Mouse (Mus musculus) neural tube, embryonic 14.5 days (tissue): ENCODE measurements around the gene Pim3. TPM values are rescaled to one million over a fixed set of nuclear protein-coding genes. Genes with fewer than 3 reads are reported as not detected.

ENCODE experiments used
- ATAC-seq: fragments of 200-750 bp; cut with Nextera tagmentation; 2 replicates; pipeline ENCODE4 v1.8.0; 2017; ENCODE audit warnings: low read depth, mild to moderate bottlenecking, moderate TSS enrichment, moderate library complexity
- H3K27ac ChIP-seq: fragments of 300-500 bp; sonication (generic); 2 replicates; pipeline ENCODE4 v1.5.1; 2014; ENCODE audit warnings: low read depth, mild to moderate bottlenecking, control low read depth, low read length, moderate library complexity, mixed read lengths
- H3K27me3 ChIP-seq: fragments of 300-500 bp; sonication (generic); 2 replicates; pipeline ENCODE4 v1.6.1; 2014; ENCODE audit warnings: low read length; ENCODE audit not compliant: control insufficient read depth, insufficient read depth
- H3K36me3 ChIP-seq: fragments of 300-500 bp; sonication (generic); 2 replicates; pipeline ENCODE4 v1.6.1; 2014; ENCODE audit warnings: low read length, mixed read lengths; ENCODE audit not compliant: control insufficient read depth, insufficient read depth
- H3K4me1 ChIP-seq: fragments of 300-500 bp; sonication (generic); 2 replicates; pipeline ENCODE4 v1.6.1; 2014; ENCODE audit warnings: low read length; ENCODE audit not compliant: control insufficient read depth, insufficient read depth
- H3K4me2 ChIP-seq: fragments of 300-500 bp; sonication (generic); 2 replicates; pipeline ENCODE4 v1.6.1; 2014; ENCODE audit warnings: mild to moderate bottlenecking, low read depth, low read length, control low read depth
- H3K4me3 ChIP-seq: fragments of 300-500 bp; sonication (generic); 2 replicates; pipeline ENCODE4 v1.5.1; 2014; ENCODE audit warnings: low read depth, low read length, control low read depth, mixed read lengths
- H3K9ac ChIP-seq: fragments of 300-500 bp; sonication (generic); replicated peaks from 2 replicates; pipeline ENCODE4 v1.6.1; 2014; ENCODE audit warnings: low read depth, mild to moderate bottlenecking, control low read depth, low read length, mixed read lengths
- H3K9me3 ChIP-seq: fragments of 300-500 bp; sonication (generic); 2 replicates; pipeline ENCODE4 v1.6.1; 2016; ENCODE audit warnings: low read length; ENCODE audit not compliant: control insufficient read depth
- WGBS: fragments of 180-500 bp; shearing (Covaris S2); extraction: QIAGEN DNeasy Blood & Tissue Kit; methylation state at CpG from one replicate; pipeline ENCODE4 v1.1.7; 2014; 5-methylcytosine and 5-hydroxymethylcytosine counted together
- polyA plus RNA-seq: library from polyadenylated mRNA; unstranded; fragments of >200 nt; fragmentation: Nextera tagmentation; extraction: Ambion mirVana; gene quantifications from 2 replicates; pipeline ENCODE4 v1.2.1, GENCODE M21; 2014

Gene Pim3
- polyA plus RNA-seq, 1 experiment from 2014 or later, result 45.7 TPM

DNA sequence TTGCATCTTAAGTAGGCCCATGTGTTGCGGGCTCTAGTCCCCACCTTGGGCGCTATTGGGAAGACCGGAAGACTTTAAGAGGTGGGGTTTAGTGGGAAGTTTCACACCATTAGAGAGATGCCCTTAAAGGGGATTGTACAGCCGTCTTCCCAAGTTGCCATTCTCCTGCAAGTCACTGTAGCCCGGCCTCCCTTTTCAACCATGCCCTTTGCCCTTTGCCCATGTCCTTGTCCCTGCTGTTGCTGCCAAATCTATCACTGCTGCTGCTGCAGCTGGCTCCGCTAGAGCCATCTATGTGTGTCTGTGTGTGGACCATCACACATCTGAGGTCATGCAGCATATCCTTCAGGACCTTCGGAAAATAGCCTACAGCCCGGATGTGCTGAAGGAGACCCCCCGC is 29.4 kb upstream of the Pim3 start:
- no peak overlapping the region for H3K27ac ChIP-seq
- H3K4me3 ChIP-seq, result no peak overlapping the region
- H3K9me3 ChIP-seq, result no peaks in the 10 kb centered on the region
- H3K27me3 ChIP-seq, result no peaks in the 10 kb centered on the region
- no peak overlapping the region for H3K9ac ChIP-seq
- WGBS, result 79% methylated on average over 9 of the region's 9 CpGs
- no peak overlapping the region for H3K4me2 ChIP-seq
- ATAC-seq, result no peak
- no peaks in the 10 kb centered on the region for H3K36me3 ChIP-seq
- H3K4me1 ChIP-seq, result 0 out of 2 replicates have a peak, but pooled peaks cover 3% of the 10 kb centered on the region

DNA sequence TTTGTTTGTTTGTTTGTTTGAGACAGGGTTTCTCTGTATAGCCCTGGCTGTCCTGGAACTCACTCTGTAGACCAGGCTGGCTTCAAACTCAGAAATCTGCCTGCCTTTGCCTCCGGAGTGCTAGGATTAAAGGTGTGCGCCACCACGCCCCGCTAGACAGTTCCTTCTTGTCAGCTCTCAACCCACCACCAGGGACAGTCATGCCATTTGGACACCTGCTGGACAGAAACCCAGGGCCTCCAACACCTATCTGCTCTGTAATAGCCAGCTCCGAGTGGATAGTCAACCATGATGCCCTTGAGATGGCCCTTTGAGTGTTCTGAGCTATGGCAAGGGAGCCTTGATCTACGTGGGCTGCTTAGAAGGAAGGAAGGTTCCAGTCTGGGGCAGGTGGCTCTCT is 26.0 kb upstream of the Pim3 start:
- no peaks in the 10 kb centered on the region for H3K9me3 ChIP-seq
- no peak overlapping the region for H3K9ac ChIP-seq
- WGBS, result 84% methylated on average over 6 of the region's 6 CpGs
- no peaks in the 10 kb centered on the region for H3K27me3 ChIP-seq
- no peaks in the 10 kb centered on the region for H3K36me3 ChIP-seq
- H3K4me1 ChIP-seq, result peaks cover 13% of the 10 kb centered on the region; the same call in 1 of the 2 replicates
- H3K27ac ChIP-seq, result no peak overlapping the region
- ATAC-seq, result no peak
- H3K4me2 ChIP-seq, result no peak overlapping the region
- no peak overlapping the region for H3K4me3 ChIP-seq

DNA sequence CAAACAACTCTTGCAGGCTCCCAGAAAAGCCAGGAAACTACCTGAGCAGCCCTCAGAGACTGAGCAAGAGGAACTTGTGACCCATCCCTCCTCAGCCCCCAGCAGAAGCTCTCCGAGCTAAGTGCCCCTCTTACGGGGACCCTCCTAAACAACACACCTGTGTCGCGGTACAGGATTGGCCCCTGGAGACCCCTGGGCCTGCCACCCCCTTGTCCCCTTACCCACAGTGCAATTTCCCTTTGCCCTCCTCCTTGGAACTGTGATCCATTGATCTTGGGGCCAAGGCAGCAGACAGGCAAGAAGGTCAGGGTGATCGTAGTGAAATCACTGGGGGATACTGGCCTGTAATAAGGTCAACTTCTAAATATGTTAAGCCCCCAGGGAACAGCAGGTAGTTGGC is 25.4 kb upstream of the Pim3 start:
- Histone ChIP-seq H3K4me2 (peak overlapping the region; percentile 71; the same call in 1 of the 2 replicates), H3K27ac (no peak overlapping the region), H3K9me3 (no peaks in the 10 kb centered on the region), H3K4me3 (no peak overlapping the region), H3K36me3 (no peaks in the 10 kb centered on the region), H3K27me3 (no peaks in the 10 kb centered on the region), H3K9ac (no peak overlapping the region), H3K4me1 (peaks cover 13% of the 10 kb centered on the region; the same call in 1 of the 2 replicates)
- ATAC-seq, result no peak
- 60% methylated on average over 5 of the region's 5 CpGs for WGBS

DNA sequence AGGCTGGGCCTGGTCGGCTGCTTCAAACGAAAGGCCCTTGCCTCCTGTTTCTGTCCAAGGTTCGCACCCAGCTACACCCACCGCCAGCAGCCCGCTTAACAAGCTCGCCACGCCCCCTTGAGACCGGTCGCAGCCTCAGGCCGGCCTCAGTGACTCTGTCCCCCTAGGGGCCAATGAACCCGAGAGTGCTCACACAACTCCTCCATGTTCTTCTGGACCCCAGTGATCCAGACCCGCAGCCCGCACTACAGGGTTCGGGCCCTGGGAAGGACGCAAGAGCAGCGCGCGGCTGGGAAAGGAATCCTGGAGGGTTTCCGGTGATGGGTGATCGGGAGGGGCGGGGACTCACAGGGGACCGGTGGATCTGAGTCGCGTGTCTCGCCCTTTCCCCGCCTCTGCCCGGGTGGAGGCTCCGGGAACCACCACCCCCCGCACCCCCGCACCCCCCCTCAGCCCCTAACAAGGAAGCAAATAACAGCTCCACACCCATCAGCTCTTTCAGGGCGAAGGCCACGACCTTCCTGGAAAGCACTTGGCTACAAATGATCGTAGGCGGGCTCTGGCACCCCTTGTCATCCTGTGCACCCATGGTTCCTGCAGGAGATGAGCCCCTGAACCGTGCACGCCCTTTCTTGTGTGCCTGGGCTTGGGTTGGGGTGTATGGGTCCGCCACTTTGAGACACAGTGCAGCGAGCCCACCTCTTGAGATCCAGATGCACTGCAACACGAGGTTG is 24.6 kb upstream of the Pim3 start:
- ATAC-seq, result peak; percentile 38
- Histone ChIP-seq H3K4me3 (peak overlapping the region; percentile 38), H3K4me2 (peak overlapping the region; percentile 71), H3K4me1 (peaks cover 13% of the 10 kb centered on the region; the same call in 1 of the 2 replicates), H3K36me3 (no peaks in the 10 kb centered on the region), H3K9ac (peak overlapping the region; percentile 68), H3K9me3 (no peaks in the 10 kb centered on the region), H3K27ac (no peak overlapping the region), H3K27me3 (no peaks in the 10 kb centered on the region)
- WGBS, result under 1% methylated on average over 39 of the region's 39 CpGs

DNA sequence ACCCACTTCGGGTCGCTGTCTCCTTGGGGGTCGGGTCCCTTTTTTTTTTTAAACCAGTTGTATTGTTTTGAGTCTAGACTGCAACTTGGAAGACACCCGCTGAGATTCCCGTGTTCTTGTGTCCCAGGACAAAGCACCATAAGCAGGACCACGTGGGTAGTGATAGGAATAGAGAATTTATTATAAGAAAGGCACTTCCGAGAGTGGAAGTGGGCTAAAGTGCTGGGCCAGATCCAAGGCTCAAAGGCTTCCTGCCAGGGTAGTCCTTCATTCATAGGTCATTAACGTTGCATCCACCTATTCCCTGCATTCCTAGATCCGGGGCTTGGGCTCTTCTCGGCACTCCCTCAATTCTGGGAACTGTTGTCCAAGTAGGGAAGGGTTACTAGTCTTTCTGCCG is 24.0 kb upstream of the Pim3 start:
- H3K27me3 ChIP-seq, result no peaks in the 10 kb centered on the region
- H3K27ac ChIP-seq, result no peak overlapping the region
- H3K9ac ChIP-seq, result peak overlapping the region; percentile 68
- H3K4me2 ChIP-seq, result peak overlapping the region; percentile 71
- ATAC-seq, result no peak
- no peaks in the 10 kb centered on the region for H3K36me3 ChIP-seq
- H3K4me1 ChIP-seq, result peaks cover 13% of the 10 kb centered on the region; the same call in 1 of the 2 replicates
- H3K9me3 ChIP-seq, result no peaks in the 10 kb centered on the region
- H3K4me3 ChIP-seq, result peak overlapping the region; percentile 38
- WGBS, result under 1% methylated on average over 11 of the region's 11 CpGs

DNA sequence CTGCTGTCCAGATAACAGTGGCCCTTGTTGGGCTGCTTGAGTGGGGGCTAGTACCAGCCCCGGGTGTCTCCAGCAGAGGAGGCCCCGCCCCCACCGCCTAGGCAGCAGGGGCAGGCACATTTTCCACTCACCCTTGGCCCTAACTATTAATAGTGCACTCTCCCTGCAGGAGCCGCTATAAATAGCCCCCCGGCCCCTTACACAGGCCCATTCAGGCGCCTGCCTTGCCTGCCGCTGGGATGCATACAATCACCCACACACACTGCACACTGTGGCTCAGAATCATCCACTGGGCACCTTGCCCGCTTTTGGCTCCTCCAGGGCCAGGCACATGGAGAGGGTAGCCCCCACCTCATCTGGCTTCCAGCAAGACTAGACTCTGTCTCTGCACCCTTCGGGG is 22.7 kb upstream of the Pim3 start:
- Histone ChIP-seq H3K27me3 (no peaks in the 10 kb centered on the region), H3K4me2 (0 out of 2 replicates have a peak overlapping the region, but pooled peaks have one; percentile 4), H3K9ac (0 out of 2 replicates have a peak overlapping the region, but pooled peaks have one; percentile 25), H3K36me3 (no peaks in the 10 kb centered on the region), H3K4me3 (no peak overlapping the region), H3K9me3 (no peaks in the 10 kb centered on the region), H3K27ac (no peak overlapping the region), H3K4me1 (peaks cover 13% of the 10 kb centered on the region; the same call in 1 of the 2 replicates)
- WGBS, result 14% methylated on average over 9 of the region's 9 CpGs
- peak; percentile 84 for ATAC-seq

DNA sequence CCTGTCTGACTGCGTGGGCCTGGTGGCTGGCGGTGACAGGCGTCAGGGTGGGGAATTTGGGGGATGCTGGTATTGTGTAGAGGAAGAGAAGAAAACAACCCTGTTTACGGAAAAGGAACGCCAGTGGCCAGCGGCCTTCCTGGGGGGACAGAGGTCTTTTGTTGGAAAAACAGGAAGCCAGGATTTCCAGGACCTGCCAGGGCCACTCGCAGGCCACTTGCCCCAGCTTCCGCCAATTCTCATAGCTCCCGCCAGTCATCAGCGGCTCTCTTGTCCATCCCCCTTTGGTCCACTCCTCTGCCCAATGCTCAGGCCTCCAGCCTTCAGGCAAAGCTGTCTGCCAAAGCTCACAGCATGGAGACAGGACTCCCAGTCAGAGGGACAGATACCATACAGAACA is 21.9 kb upstream of the Pim3 start:
- no peak for ATAC-seq
- Histone ChIP-seq H3K27ac (no peak overlapping the region), H3K36me3 (no peaks in the 10 kb centered on the region), H3K4me3 (no peak overlapping the region), H3K9me3 (no peaks in the 10 kb centered on the region), H3K9ac (no peak overlapping the region), H3K4me2 (no peak overlapping the region), H3K27me3 (no peaks in the 10 kb centered on the region), H3K4me1 (peaks cover 13% of the 10 kb centered on the region; the same call in 1 of the 2 replicates)
- WGBS, result 63% methylated on average over 10 of the region's 10 CpGs

DNA sequence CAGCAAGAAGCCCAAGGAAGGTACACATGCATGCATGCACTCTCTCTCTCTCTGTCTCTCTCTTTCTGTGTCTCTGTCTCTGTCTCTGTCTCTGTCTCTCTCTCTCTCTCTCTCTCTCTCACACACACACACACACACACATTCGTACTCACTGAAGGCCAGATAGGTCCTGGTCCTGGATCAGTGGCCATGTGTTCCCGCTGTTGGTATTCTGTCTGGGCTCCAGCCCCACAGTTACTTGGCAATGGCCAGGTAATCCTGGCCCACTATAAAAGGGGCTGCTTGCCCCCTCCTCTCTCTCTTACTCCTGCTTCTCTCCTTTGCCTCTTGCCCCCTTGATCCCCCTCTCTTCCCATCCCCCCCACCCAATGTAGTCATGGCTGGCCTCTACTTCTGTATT is 20.8 kb upstream of the Pim3 start:
- 86% methylated on average over 2 of the region's 2 CpGs for WGBS
- Histone ChIP-seq H3K4me3 (no peak overlapping the region), H3K27me3 (no peaks in the 10 kb centered on the region), H3K36me3 (no peaks in the 10 kb centered on the region), H3K4me2 (no peak overlapping the region), H3K9me3 (no peaks in the 10 kb centered on the region), H3K27ac (no peak overlapping the region), H3K9ac (no peak overlapping the region), H3K4me1 (peaks cover 13% of the 10 kb centered on the region; the same call in 1 of the 2 replicates)
- ATAC-seq, result no peak

DNA sequence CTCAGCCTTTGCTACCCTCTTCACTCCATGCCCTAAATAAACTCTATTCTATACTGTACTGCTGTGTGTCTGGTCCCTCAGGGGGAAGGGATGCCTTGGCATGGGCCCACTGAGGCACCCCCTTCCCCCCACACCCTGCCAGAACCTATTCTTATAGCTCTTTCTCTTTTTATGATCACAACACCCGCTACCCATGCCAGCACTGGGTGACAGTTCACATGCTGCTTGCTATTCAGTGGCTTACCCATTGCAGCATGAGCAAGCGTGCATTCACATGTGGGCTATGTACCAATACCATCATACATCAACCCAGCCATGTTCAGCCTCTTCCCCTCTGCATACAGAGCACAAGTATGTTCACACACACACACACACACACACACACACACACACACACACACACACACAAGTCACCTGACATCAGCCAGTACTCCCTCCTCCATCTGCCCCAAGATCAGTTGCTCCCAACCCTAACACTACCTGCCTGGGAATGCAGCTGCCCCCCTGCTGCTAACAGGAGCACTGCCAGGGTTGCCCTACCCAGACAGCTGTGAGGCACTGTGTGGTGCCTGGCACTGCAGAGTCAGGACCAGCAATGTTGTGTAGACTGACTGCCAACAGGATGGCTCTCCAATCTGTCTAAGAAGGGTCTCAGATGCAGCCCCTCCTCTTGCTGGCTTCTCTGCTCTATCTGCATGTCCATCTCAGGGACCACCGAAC is 20.2 kb upstream of the Pim3 start:
- Histone ChIP-seq H3K27ac (no peak overlapping the region), H3K4me3 (no peak overlapping the region), H3K4me1 (peaks cover 13% of the 10 kb centered on the region; the same call in 1 of the 2 replicates), H3K9ac (no peak overlapping the region), H3K27me3 (no peaks in the 10 kb centered on the region), H3K9me3 (no peaks in the 10 kb centered on the region), H3K36me3 (no peaks in the 10 kb centered on the region), H3K4me2 (no peak overlapping the region)
- no peak for ATAC-seq
- 76% methylated on average over 3 of the region's 3 CpGs for WGBS
